Mouse (Mus musculus) adrenal gland, postnatal 0 days (tissue): ENCODE measurements around the gene Dhrs7. TPM values are rescaled to one million over a fixed set of nuclear protein-coding genes. Genes with fewer than 3 reads are reported as not detected.

ENCODE experiments used
- polyA plus RNA-seq: library from polyadenylated mRNA; unstranded; fragments of >200 nt; fragmentation: Nextera tagmentation; extraction: Ambion mirVana; gene quantifications from 2 replicates; pipeline ENCODE4 v1.2.1, GENCODE M21; 2015

Dhrs7 gene
- polyA plus RNA-seq = 72.7 and 125 TPM in 2 replicates

DNA sequence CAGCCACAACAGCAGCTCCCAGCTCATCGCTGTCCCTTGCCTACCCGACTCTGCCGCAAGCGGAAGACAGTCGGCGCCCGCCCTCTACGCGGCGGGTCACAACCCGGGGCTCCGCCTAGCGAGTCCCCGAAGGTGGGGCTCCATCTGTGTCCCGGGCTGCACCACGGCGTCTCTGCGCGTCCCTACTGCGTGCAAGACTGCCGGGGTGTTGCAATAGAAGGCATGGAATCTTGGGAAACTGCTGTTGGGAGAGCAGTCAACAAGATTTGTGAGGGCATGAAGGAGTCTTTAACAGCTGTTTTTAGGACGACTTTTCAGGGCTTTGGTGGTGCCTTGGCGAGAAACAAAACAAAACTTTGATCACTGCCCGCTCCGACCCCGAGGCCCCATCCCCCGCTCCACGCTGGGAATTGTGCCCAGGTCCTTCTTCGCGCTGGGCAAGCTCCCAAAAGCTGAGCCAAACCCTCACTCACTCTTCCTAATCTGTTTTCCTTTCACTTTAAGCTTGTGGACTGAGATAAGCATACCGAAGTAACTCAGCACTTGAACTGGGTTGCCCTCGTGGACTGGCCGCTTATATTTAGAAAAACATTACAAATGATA, at the start of gene Dhrs7:
Dhrs7 (minus strand) TSS at position 175 of the 603 bp plus-strand sequence.

DNA sequence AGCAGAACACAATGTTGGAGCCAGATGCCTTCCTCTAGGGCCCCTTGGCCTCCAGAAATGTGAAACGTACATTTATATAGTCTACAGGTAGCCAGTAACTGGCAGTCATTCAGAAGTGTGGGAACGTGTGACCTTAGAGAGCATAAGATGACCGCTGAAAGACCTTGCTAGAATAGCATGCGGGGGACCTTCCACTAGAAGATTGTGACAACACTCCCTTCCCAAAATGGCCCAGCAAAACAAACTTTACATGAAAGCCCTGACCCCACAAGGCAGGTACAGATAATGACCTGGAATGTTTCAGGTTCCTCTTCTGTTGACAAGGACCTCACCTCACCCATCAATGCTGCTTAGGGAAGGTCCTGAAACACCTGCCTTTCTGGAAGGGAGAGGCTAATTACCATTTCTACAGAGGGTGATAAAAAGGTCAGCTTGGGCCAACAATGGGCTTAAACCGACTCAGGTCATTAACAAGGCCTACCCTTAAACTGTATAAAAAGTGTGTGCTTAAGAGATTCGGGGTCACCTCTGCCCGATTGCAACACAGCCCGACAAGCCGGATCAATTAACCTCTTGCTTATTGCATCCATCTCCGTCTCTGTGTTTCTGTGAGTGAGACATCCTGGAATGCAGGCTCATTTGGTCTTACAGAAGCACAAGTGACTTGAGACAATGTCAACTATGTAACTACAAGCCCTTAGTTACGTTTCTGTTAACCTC, 14.9 kb downstream of the Dhrs7 start, which contains the start of gene Gm4756:
Gm4756 (minus strand) TSS at position 51 of the 720 bp plus-strand sequence.

Other genes with a start within 250 kb of the Dhrs7 start
- gene Lrrc9, start 223.0 kb downstream of the Dhrs7 start, polyA plus RNA-seq = 0.76 and 1.3 TPM in 2 replicates
- gene Pcnx4, start 128.5 kb downstream of the Dhrs7 start, polyA plus RNA-seq = 7.1 and 7.6 TPM in 2 replicates
- not detected in 2 replicates for gene Gm4756, start 15.2 kb downstream of the Dhrs7 start, polyA plus RNA-seq
- 76.8 and 95.7 TPM in 2 replicates for gene Ppm1a, start 92.5 kb upstream of the Dhrs7 start, polyA plus RNA-seq